Mouse (Mus musculus) hindbrain, embryonic 10.5 days (tissue): ENCODE data around the gene Wwox. TPM values are rescaled to one million over a fixed set of nuclear protein-coding genes. Genes with fewer than 3 reads are reported as not detected.
A peak's percentile ranks its signal among the peaks of the same experiment; 100 is the strongest.

Experiments
- DNase-seq: peaks from one replicate; pipeline ENCODE4 v3.0.0-alpha.2; 2017; ENCODE audit warnings: low spot score
- H3K27ac ChIP-seq: fragments of 300-500 bp; sonication (generic); 2 replicates; pipeline ENCODE4 v1.5.1; 2016; ENCODE audit warnings: mild to moderate bottlenecking, moderate library complexity
- H3K27me3 ChIP-seq: fragments of 300-500 bp; sonication (generic); 2 replicates; pipeline ENCODE4 v1.6.1; 2016; ENCODE audit warnings: mild to moderate bottlenecking; ENCODE audit not compliant: poor library complexity, insufficient read depth, severe bottlenecking
- H3K36me3 ChIP-seq: fragments of 300-500 bp; sonication (generic); 2 replicates; pipeline ENCODE4 v1.6.1; 2016; ENCODE audit warnings: mild to moderate bottlenecking, moderate library complexity
- H3K4me1 ChIP-seq: fragments of 300-500 bp; sonication (generic); replicated peaks from 2 replicates; pipeline ENCODE4 v1.6.1; 2016; ENCODE audit warnings: mild to moderate bottlenecking
- H3K4me3 ChIP-seq: fragments of 300-500 bp; sonication (generic); 2 replicates; pipeline ENCODE4 v1.5.1; 2016; ENCODE audit warnings: mild to moderate bottlenecking, moderate library complexity
- H3K9me3 ChIP-seq: fragments of 300-500 bp; sonication (generic); 2 replicates; pipeline ENCODE4 v1.6.1; 2016; ENCODE audit warnings: mild to moderate bottlenecking, moderate library complexity
- WGBS: fragments of 180-500 bp; shearing (Covaris S2); methylation state at CpG from one replicate; pipeline ENCODE4 v1.1.7; 2016; 5-methylcytosine and 5-hydroxymethylcytosine counted together
- polyA plus RNA-seq: library from polyadenylated mRNA; unstranded; fragments of >200 nt; fragmentation: Nextera tagmentation; extraction: Ambion mirVana; gene quantifications from 2 replicates; pipeline ENCODE4 v1.2.1, GENCODE M21; 2016

Wwox gene
- polyA plus RNA-seq, 1 experiment from 2014 or later, result 12.5 TPM

GRCm38 (mm10) chr8:115068723-115069122, 629.3 kb downstream of the Wwox start:
- WGBS, result 85% methylated on average over 5 of the region's 5 CpGs
- Histone ChIP-seq H3K9me3 (no peaks in the 10 kb centered on the region), H3K4me1 (peaks cover 14% of the 10 kb centered on the region), H3K27me3 (peaks cover 7% of the 10 kb centered on the region; the same call in 1 of the 2 replicates), H3K27ac (no peak overlapping the region), H3K4me3 (no peak overlapping the region), H3K36me3 (no peaks in the 10 kb centered on the region)
- no peak for DNase-seq

DNA sequence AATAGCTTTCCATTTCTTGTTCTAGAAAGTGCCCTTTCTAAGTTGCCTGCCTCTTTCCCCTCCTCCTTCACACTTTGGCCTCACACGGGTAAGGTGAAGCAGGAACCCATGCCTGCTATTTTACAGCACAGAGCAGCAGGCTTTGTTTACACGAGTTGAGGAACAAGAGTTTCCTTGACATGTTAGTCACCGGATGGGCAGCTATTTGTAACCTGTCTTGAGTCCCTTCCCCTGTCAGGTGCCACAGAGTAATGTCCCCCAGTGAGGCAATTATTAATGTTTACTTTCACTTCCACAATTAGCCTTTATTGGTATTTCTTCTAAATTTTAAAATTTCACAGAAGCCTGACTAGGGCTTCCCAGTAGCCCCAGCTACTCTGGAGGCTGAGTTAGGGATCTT, 630.8 kb downstream of the Wwox start:
- H3K9me3 ChIP-seq, result no peaks in the 10 kb centered on the region

GRCm38 (mm10) chr8:115071231-115071630, 631.8 kb downstream of the Wwox start:
- Histone ChIP-seq H3K27ac (no peak overlapping the region), H3K4me1 (0 out of 2 replicates have a peak, but pooled peaks cover 3% of the 10 kb centered on the region), H3K9me3 (no peaks in the 10 kb centered on the region), H3K36me3 (no peaks in the 10 kb centered on the region), H3K4me3 (no peak overlapping the region), H3K27me3 (no peaks in the 10 kb centered on the region)
- WGBS, result 87% methylated on average over 12 of the region's 12 CpGs
- no peak for DNase-seq

More for the DNA sequence above, 630.8 kb downstream of the Wwox start:
- H3K27me3 ChIP-seq, result peaks cover 4% of the 10 kb centered on the region; the same call in 1 of the 2 replicates
- WGBS, result 59% methylated on average over 3 of the region's 3 CpGs
- peaks cover 9% of the 10 kb centered on the region for H3K4me1 ChIP-seq
- no peak overlapping the region for H3K27ac ChIP-seq
- no peak for DNase-seq
- no peak overlapping the region for H3K4me3 ChIP-seq
- no peaks in the 10 kb centered on the region for H3K36me3 ChIP-seq

- 0 out of 2 replicates have a peak, but pooled peaks cover 9% of the 10 kb centered on the region for H3K4me1 ChIP-seq
- no peak for DNase-seq
- peaks cover 5% of the 10 kb centered on the region; the same call in 1 of the 2 replicates for H3K9me3 ChIP-seq
- no peak overlapping the region for H3K4me3 ChIP-seq
- H3K27me3 ChIP-seq, result 0 out of 2 replicates have a peak, but pooled peaks cover 4% of the 10 kb centered on the region
- 81% methylated on average over 7 of the region's 7 CpGs for WGBS
- H3K36me3 ChIP-seq, result no peaks in the 10 kb centered on the region
- no peak overlapping the region for H3K27ac ChIP-seq
Observed at GRCm38 (mm10) chr8:115078296-115078695, 638.8 kb downstream of the Wwox start.

DNA sequence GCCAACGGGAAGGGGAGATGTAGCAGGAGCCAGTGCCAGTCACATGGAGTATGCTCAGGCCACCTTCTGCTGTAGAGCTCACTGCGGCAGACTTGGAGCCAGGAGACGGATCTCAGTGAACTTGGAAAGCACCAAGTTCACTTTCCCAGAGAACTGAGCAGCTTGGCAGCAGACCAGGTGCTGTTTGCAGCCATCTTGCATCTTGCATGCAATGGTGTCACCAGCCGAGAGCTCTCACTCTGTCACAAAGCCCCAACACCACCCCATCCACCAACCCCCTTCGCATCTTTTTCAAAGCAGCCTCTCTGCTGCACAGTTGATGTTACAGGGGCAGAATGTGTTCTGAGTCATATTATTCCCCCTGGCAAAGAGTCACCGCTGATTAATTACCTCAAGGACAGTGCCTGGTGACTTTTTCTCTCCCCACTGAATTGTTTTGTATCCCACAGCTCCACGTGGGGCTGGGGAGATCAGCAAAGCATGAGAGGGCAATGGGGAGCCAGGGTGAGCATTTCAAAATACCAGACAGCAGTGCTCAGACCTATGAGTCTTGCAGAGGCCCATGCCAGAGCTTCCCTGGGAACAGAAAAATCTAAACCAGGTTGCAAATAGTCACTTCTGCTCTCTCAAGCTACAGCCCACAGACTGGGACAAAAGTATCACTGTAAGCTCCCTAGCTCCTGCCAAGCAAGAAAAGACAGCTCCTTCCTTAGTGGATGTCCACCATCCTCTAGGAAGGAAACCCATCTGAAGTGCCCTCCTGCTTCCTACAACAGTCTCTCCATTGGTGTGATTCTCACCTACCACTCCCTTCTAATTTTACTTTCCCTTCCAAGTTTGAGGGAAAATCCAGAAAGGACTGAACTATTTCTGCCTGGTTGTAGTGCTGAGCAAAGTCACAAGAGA, 642.1 kb downstream of the Wwox start:
- WGBS, result 78% methylated on average over 7 of the region's 7 CpGs
- Histone ChIP-seq H3K36me3 (no peaks in the 10 kb centered on the region), H3K27ac (no peak overlapping the region), H3K27me3 (0 out of 2 replicates have a peak, but pooled peaks cover 4% of the 10 kb centered on the region), H3K4me3 (no peak overlapping the region), H3K9me3 (peaks cover 5% of the 10 kb centered on the region; the same call in 1 of the 2 replicates), H3K4me1 (0 out of 2 replicates have a peak, but pooled peaks cover 9% of the 10 kb centered on the region)
- DNase-seq, result no peak

DNA sequence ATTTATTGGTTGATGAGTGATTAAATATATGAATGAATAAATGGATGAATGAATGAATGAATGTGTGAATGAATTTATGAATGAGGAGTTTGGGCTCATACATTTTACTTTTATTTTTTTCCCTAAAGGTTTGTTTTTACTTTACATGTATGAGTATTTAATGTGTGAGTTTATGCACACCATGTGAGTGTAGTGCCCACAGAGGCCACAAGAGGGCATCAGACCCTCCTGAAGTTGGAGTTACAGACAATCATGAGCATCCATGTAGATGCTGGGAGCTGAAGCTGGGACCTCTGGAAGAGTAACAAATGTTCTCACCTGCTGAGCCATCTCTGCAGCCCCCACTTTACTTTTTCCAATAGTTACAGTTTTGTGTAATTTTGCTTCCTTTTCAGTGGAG, 648.7 kb downstream of the Wwox start:
- Histone ChIP-seq H3K27ac (no peak overlapping the region), H3K36me3 (no peaks in the 10 kb centered on the region), H3K4me3 (no peak overlapping the region), H3K4me1 (0 out of 2 replicates have a peak, but pooled peaks cover 3% of the 10 kb centered on the region), H3K27me3 (no peaks in the 10 kb centered on the region), H3K9me3 (peaks cover 11% of the 10 kb centered on the region; the same call in 1 of the 2 replicates)
- no peak for DNase-seq

DNA sequence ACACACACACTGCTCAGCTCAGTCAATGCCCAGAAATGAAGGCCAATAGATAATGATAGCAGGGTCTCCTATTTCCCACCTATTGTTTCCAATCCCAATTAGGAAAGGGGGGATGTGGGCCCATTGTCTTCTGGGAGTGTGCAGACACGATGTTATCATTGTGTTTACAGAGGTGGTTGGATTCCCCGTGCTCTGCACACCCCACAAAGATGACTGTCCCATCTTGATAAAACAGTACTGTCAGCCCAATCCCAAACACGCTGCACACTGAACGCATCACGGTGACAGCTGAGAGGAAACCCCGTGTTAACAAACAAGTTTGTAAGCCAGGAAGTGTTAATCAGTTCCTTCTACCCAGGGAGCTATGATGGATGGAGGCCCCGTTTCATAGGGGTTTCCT, 650.3 kb downstream of the Wwox start:
- no peak overlapping the region for H3K4me3 ChIP-seq
- H3K27me3 ChIP-seq, result no peaks in the 10 kb centered on the region
- no peak for DNase-seq
- no peak overlapping the region for H3K27ac ChIP-seq
- 0 out of 2 replicates have a peak, but pooled peaks cover 3% of the 10 kb centered on the region for H3K4me1 ChIP-seq
- no peaks in the 10 kb centered on the region for H3K36me3 ChIP-seq
- H3K9me3 ChIP-seq, result peaks cover 11% of the 10 kb centered on the region; the same call in 1 of the 2 replicates
- WGBS, result 85% methylated on average over 7 of the region's 7 CpGs

GRCm38 (mm10) chr8:115090202-115090601, 650.7 kb downstream of the Wwox start:
- Histone ChIP-seq H3K27me3 (no peaks in the 10 kb centered on the region), H3K27ac (no peak overlapping the region), H3K4me1 (0 out of 2 replicates have a peak, but pooled peaks cover 3% of the 10 kb centered on the region), H3K4me3 (no peak overlapping the region), H3K9me3 (peaks cover 11% of the 10 kb centered on the region; the same call in 1 of the 2 replicates), H3K36me3 (no peaks in the 10 kb centered on the region)
- no peak for DNase-seq
- 85% methylated on average over 5 of the region's 5 CpGs for WGBS

- 88% methylated on average over 4 of the region's 4 CpGs for WGBS
- H3K27me3 ChIP-seq, result no peaks in the 10 kb centered on the region
- peak; percentile 21 for DNase-seq
- H3K36me3 ChIP-seq, result no peaks in the 10 kb centered on the region
- H3K27ac ChIP-seq, result no peak overlapping the region
- H3K4me3 ChIP-seq, result no peak overlapping the region
- 0 out of 2 replicates have a peak, but pooled peaks cover 3% of the 10 kb centered on the region for H3K4me1 ChIP-seq
- 0 out of 2 replicates have a peak, but pooled peaks cover 3% of the 10 kb centered on the region for H3K9me3 ChIP-seq
Observed at GRCm38 (mm10) chr8:115095548-115095947, 656.1 kb downstream of the Wwox start.

- no peaks in the 10 kb centered on the region for H3K9me3 ChIP-seq
- WGBS, result 90% methylated on average over 9 of the region's 9 CpGs
- H3K27me3 ChIP-seq, result no peaks in the 10 kb centered on the region
- DNase-seq, result no peak
- no peak overlapping the region for H3K4me3 ChIP-seq
- H3K27ac ChIP-seq, result no peak overlapping the region
- no peaks in the 10 kb centered on the region for H3K4me1 ChIP-seq
- H3K36me3 ChIP-seq, result no peaks in the 10 kb centered on the region
Observed at GRCm38 (mm10) chr8:115097988-115098562, 658.6 kb downstream of the Wwox start.

DNA sequence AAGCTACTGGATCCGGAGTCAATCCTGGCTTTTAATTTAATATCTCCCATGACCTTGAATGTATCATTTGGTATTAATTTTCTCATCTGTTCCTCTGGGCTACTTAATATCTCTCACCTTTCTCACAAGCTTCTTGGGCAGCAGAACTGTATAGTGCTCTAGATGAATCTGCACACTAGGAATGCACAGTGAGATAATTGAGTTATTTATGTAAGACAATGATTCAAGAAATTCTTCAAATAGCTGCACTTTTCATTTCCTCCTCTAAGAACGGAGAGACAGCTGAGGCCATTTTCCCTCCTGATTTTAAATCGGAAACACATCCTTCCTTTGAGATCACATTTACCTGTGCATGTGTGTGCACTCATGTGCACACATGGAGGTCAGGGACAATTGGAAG, 669.9 kb downstream of the Wwox start:
- 81% methylated on average over 3 of the region's 3 CpGs for WGBS

GRCm38 (mm10) chr8:115110423-115110822, 671.0 kb downstream of the Wwox start:
- 86% methylated on average over 9 of the region's 9 CpGs for WGBS

More for the DNA sequence above, 669.9 kb downstream of the Wwox start:
- Histone ChIP-seq H3K27ac (no peak overlapping the region), H3K27me3 (no peaks in the 10 kb centered on the region), H3K4me1 (peaks cover 46% of the 10 kb centered on the region), H3K4me3 (no peak overlapping the region), H3K9me3 (no peaks in the 10 kb centered on the region), H3K36me3 (no peaks in the 10 kb centered on the region)
- no peak for DNase-seq

DNA sequence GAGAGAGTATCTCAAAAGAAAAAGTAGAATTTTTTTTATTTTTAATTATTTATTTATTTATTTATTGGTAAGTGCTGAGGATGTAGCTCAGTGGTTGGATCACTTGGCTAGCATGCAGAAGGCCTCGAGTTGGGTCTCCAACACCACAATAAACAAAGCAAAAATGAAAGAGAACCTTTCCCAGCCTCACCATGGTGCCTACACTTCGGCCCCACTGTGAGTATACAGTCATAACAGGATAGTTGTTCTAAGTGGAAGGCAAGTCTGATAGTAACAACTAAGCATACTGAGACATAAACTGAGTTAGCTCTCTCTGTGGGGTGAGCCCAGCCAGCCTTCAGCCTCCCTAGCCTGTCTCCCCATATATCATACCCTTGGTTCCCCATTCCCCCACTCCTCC, 672.6 kb downstream of the Wwox start:
- H3K27ac ChIP-seq, result no peak overlapping the region
- H3K9me3 ChIP-seq, result no peaks in the 10 kb centered on the region
- WGBS, result 90% methylated on average over 2 of the region's 2 CpGs
- H3K36me3 ChIP-seq, result no peaks in the 10 kb centered on the region
- H3K4me1 ChIP-seq, result peaks cover 28% of the 10 kb centered on the region
- no peak for DNase-seq
- no peaks in the 10 kb centered on the region for H3K27me3 ChIP-seq
- no peak overlapping the region for H3K4me3 ChIP-seq

More at GRCm38 (mm10) chr8:115110423-115110822, 671.0 kb downstream of the Wwox start:
- DNase-seq, result no peak
- peaks cover 45% of the 10 kb centered on the region for H3K4me1 ChIP-seq
- no peaks in the 10 kb centered on the region for H3K36me3 ChIP-seq
- no peaks in the 10 kb centered on the region for H3K27me3 ChIP-seq
- no peaks in the 10 kb centered on the region for H3K9me3 ChIP-seq
- no peak overlapping the region for H3K27ac ChIP-seq
- H3K4me3 ChIP-seq, result no peak overlapping the region
